Mouse (Mus musculus) CH12.LX (cell line): ENCODE results near the gene Tnfaip2. TPM values are rescaled to one million over a fixed set of nuclear protein-coding genes. Genes with fewer than 3 reads are reported as not detected.

Experiments
- DNase-seq: peaks from one replicate; pipeline ENCODE4 v3.0.0-alpha.2; 2013; ENCODE audit errors: extremely low read depth
- H3K27ac ChIP-seq: 2 replicates; pipeline ENCODE4 v1.5.1; 2012; ENCODE audit warnings: low read depth, mild to moderate bottlenecking, control low read depth, moderate library complexity; ENCODE audit not compliant: insufficient read depth
- H3K27me3 ChIP-seq: replicated peaks from 2 replicates; pipeline ENCODE3; 2012; ENCODE audit warnings: inconsistent platforms
- H3K36me3 ChIP-seq, 2 experiments: replicated peaks in 1 of 2; 2 replicates each; pipeline versions ENCODE3 to v1.6.1; 2012; ENCODE audit warnings: inconsistent platforms in 1 of 2, low read length in 1 of 2, mild to moderate bottlenecking in 1 of 2, mixed read lengths in 1 of 2, moderate library complexity in 1 of 2; ENCODE audit not compliant: control insufficient read depth in 1 of 2, insufficient read depth in 1 of 2
- H3K4me1 ChIP-seq, 2 experiments: 2 replicates each; pipeline ENCODE4 v1.6.1; 2012; ENCODE audit warnings: inconsistent platforms in 1 of 2, moderate library complexity in 1 of 2; ENCODE audit not compliant: insufficient read depth in 2 of 2, control insufficient read depth in 1 of 2
- H3K4me2 ChIP-seq: 2 replicates; pipeline ENCODE4 v1.6.1; 2012; ENCODE audit warnings: low read depth, mild to moderate bottlenecking, control low read depth; ENCODE audit not compliant: poor library complexity, insufficient read depth, severe bottlenecking
- H3K4me3 ChIP-seq, 3 experiments: fragments of 150-350 bp in 1 of 3; sonication (generic) in 1 of 3; replicated peaks in 1 of 3; 2 replicates each; pipeline versions ENCODE3 to v1.5.1; 2011 to 2012; ENCODE audit warnings: low read depth in 2 of 3, low read length in 2 of 3, mild to moderate bottlenecking in 2 of 3, moderate library complexity in 2 of 3, control low read depth in 1 of 3, improper control_type of control experiment in 1 of 3, inconsistent platforms in 1 of 3, mixed read lengths in 1 of 3; ENCODE audit not compliant: poor library complexity in 1 of 3
- H3K79me2 ChIP-seq: replicated peaks from 2 replicates; pipeline ENCODE4 v1.6.1; 2012; ENCODE audit warnings: mild to moderate bottlenecking, moderate library complexity; ENCODE audit not compliant: control insufficient read depth, poor library complexity, insufficient read depth, severe bottlenecking; ENCODE audit errors: extremely low read depth
- H3K9ac ChIP-seq: 2 replicates; pipeline ENCODE4 v1.6.1; 2012; ENCODE audit warnings: low read depth, mild to moderate bottlenecking, control low read depth, moderate library complexity; ENCODE audit not compliant: insufficient read depth
- H3K9me3 ChIP-seq: replicated peaks from 2 replicates; pipeline ENCODE3; 2012; ENCODE audit warnings: low read length, inconsistent platforms, mixed read lengths
- CHD1 ChIP-seq: IDR thresholded peaks from 2 replicates; pipeline ENCODE4 v1.6.1; 2012; ENCODE audit warnings: low read depth, low read length, improper control_type of control experiment, inconsistent platforms
- CHD2 ChIP-seq: IDR thresholded peaks from 2 replicates; pipeline ENCODE4 v1.6.1; 2011; ENCODE audit warnings: low read length, improper control_type of control experiment
- CTCF ChIP-seq, 2 experiments: IDR thresholded peaks in 1 of 2; conservative IDR thresholded peaks in 1 of 2; 2 replicates each; pipeline ENCODE4 v1.5.1; 2011 to 2012; ENCODE audit warnings: low read depth in 2 of 2, low read length in 2 of 2, improper control_type of control experiment in 1 of 2, inconsistent platforms in 1 of 2, mild to moderate bottlenecking in 1 of 2, moderate library complexity in 1 of 2
- ELF1 ChIP-seq: IDR thresholded peaks from 2 replicates; pipeline ENCODE4 v1.6.1; 2014; ENCODE audit warnings: low read depth, mild to moderate bottlenecking, inconsistent platforms, low read length, improper control_type of control experiment
- EP300 ChIP-seq: IDR thresholded peaks from 2 replicates; pipeline ENCODE4 v1.6.1; 2011; ENCODE audit warnings: low read length, improper control_type of control experiment
- ETS1 ChIP-seq: conservative IDR thresholded peaks from 2 replicates; pipeline ENCODE4 v1.6.1; 2012; ENCODE audit warnings: low read depth, mild to moderate bottlenecking, inconsistent platforms, low read length, improper control_type of control experiment, moderate library complexity
- GABPA ChIP-seq: IDR thresholded peaks from 2 replicates; pipeline ENCODE4 v1.6.1; 2012; ENCODE audit warnings: low read depth, low read length, improper control_type of control experiment, inconsistent platforms; ENCODE audit not compliant: insufficient replicate concordance
- HCFC1 ChIP-seq: IDR thresholded peaks from 2 replicates; pipeline ENCODE4 v1.6.1; 2012; ENCODE audit warnings: low read depth, mild to moderate bottlenecking, inconsistent platforms, low read length, improper control_type of control experiment
- IRF4 ChIP-seq: IDR thresholded peaks from 2 replicates; pipeline ENCODE4 v1.6.1; 2014; ENCODE audit warnings: low read depth, mild to moderate bottlenecking, inconsistent platforms, low read length, improper control_type of control experiment
- KAT2A ChIP-seq: IDR thresholded peaks from 2 replicates; pipeline ENCODE4 v1.6.1; 2012; ENCODE audit warnings: low read length, improper control_type of control experiment, inconsistent platforms; ENCODE audit not compliant: insufficient replicate concordance
- MAFK ChIP-seq: IDR thresholded peaks from 2 replicates; pipeline ENCODE4 v1.6.1; 2011; ENCODE audit warnings: low read length, improper control_type of control experiment; ENCODE audit not compliant: insufficient replicate concordance
- MAX ChIP-seq: IDR thresholded peaks from 2 replicates; pipeline ENCODE4 v1.6.1; 2011; ENCODE audit warnings: low read length, improper control_type of control experiment
- MAZ ChIP-seq: IDR thresholded peaks from 2 replicates; pipeline ENCODE4 v1.6.1; 2012; ENCODE audit warnings: low read depth, mild to moderate bottlenecking, inconsistent platforms, low read length, improper control_type of control experiment, moderate library complexity
- NELFE ChIP-seq: IDR thresholded peaks from 2 replicates; pipeline ENCODE4 v1.6.1; 2011; ENCODE audit warnings: low read depth, low read length, improper control_type of control experiment
- PAX5 ChIP-seq: IDR thresholded peaks from 2 replicates; pipeline ENCODE4 v1.6.1; 2012; ENCODE audit warnings: low read length, inconsistent platforms, mixed read lengths
- POLR2A ChIP-seq: IDR thresholded peaks from 2 replicates; pipeline ENCODE4 v1.6.1; 2011; ENCODE audit warnings: low read depth, mild to moderate bottlenecking, improper control_type of control experiment, low read length
- RAD21 ChIP-seq: IDR thresholded peaks from 2 replicates; pipeline ENCODE4 v1.6.1; 2011; ENCODE audit warnings: low read depth, mild to moderate bottlenecking, low read length, improper control_type of control experiment, moderate library complexity
- TCF12 ChIP-seq: IDR thresholded peaks from 2 replicates; pipeline ENCODE4 v1.6.1; 2014; ENCODE audit warnings: low read depth, mild to moderate bottlenecking, inconsistent platforms, low read length, improper control_type of control experiment
- UBTF ChIP-seq: IDR thresholded peaks from 2 replicates; pipeline ENCODE4 v1.6.1; 2012; ENCODE audit warnings: low read depth, mild to moderate bottlenecking, inconsistent platforms, low read length, improper control_type of control experiment, moderate library complexity
- USF1 ChIP-seq: IDR thresholded peaks from 2 replicates; pipeline ENCODE4 v1.6.1; 2014; ENCODE audit warnings: low read depth, mild to moderate bottlenecking, inconsistent platforms, low read length, improper control_type of control experiment
- USF2 ChIP-seq: conservative IDR thresholded peaks from 2 replicates; pipeline ENCODE4 v1.6.1; 2011; ENCODE audit warnings: low read depth, low read length, improper control_type of control experiment
- ZMIZ1 ChIP-seq: IDR thresholded peaks from 2 replicates; pipeline ENCODE4 v1.6.1; 2012; ENCODE audit warnings: low read depth, mild to moderate bottlenecking, inconsistent platforms, low read length, improper control_type of control experiment
- dilution Hi-C: fragments of 300-500 bp; cut with MboI; formaldehyde crosslinking; loops from 2 replicates; pipeline ENCODE4 v1.14.3; 2020; ENCODE audit warnings: low sequenced_read_pairs; ENCODE audit not compliant: extremely low pct_unique_long_range_greater_than_20kb, extremely low pct_ligation_motif_present
- in situ Hi-C: fragments of 300-500 bp; cut with MboI; formaldehyde crosslinking; loops from 3 replicates; pipeline ENCODE4 v1.14.3; 2019; ENCODE audit warnings: low sequenced_read_pairs, low pct_ligation_motif_present, low pct_unique_long_range_greater_than_20kb, mixed read lengths
- polyA plus RNA-seq: library from polyadenylated mRNA; unstranded; fragments of >175 nt; gene quantifications from 2 replicates; pipeline ENCODE4 v1.2.1, GENCODE M21; 2012; ENCODE audit warnings: low read depth; ENCODE audit not compliant: insufficient read length
- total RNA-seq, 2 experiments: library from RNA; depleted of rRNA; stranded (reverse); fragments of 300-350 nt in 1 of 2; fragments of >200 nt in 1 of 2; gene quantifications; 2 replicates each; pipeline ENCODE4 v1.2.3; 2012 to 2014

Tnfaip2 gene
- total and polyA plus RNA-seq, 3 experiments: 0.93 to 2.5 (median 1.4) TPM

DNA sequence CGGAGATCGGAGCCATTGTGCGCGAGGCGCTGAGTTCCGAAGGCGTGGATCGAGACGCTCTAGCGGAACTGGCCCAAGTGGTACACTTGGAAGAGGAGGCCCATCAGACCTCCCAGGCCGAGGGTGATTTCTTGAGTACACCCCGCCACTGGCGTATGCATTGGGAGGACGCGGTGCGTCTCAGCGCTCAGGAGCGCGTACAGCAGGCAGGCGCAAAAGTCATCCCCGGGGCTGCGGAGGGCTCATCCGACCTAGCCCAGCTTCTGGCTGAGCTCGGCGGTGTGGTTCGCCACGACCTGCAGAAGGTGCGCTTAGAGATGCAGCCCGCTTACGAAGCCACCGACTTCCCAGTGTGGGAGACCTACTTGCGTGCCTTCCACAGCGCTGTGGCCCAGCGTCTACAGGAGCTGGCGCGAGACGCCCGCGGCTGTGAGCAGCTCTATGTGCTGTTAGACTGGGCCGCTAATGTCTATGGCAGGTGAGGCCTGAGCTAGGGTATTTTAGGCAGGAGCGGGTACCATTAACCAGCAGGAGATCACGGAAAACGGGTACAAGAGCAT lies 18.6 kb upstream of the Tnfaip2 start:
- H3K4me2 ChIP-seq: no peak overlapping the region
- H3K9me3 ChIP-seq: peaks cover 15% of the 10 kb centered on the region
- dilution Hi-C loops: no loop called here
- no peak overlapping the region for H3K9ac ChIP-seq
- peaks cover 70% of the 10 kb centered on the region for H3K27me3 ChIP-seq
- H3K36me3 ChIP-seq: no peaks in the 10 kb centered on the region
- in situ Hi-C loops: no loop called here
- H3K27ac ChIP-seq: no peak overlapping the region
- no peaks in the 10 kb centered on the region for H3K79me2 ChIP-seq
- TF ChIP-seq HCFC1 (no peak), PAX5 (no peak), ELF1 (no peak), MAFK (no peak), IRF4 (no peak), USF1 (no peak), CHD1 (no peak), UBTF (no peak)
- no peak overlapping the region for H3K4me3 ChIP-seq
- H3K4me1 ChIP-seq: peaks cover 3 to 12% of the 10 kb centered on the region in 2 experiments; a peak in 3 of 4 replicates
- DNase-seq: no peak

DNA sequence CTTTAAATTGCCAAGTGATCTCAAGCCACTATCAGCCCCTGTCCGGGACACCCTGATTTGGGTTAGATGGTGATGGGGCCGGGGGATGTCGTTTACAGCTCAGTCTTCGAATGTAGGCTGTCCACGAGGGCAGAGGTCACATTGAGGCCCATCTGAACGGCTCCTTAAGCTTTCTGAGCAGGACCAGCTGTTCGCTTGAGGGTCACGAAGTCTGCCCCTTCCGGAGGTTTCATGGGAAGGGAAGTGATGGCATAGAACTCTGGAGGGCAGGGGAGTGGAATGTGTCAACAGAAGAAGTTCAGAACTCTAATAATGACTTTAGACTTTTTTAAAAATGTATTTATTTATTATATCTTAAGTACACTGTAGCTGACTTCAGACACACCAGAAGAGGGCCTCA lies 17.7 kb upstream of the Tnfaip2 start:
- Histone ChIP-seq H3K79me2 (no peaks in the 10 kb centered on the region), H3K9me3 (peaks cover 16% of the 10 kb centered on the region), H3K4me1 (peaks cover 3 to 21% of the 10 kb centered on the region in 2 experiments), H3K27me3 (peaks cover 67% of the 10 kb centered on the region), H3K36me3 (no peaks in the 10 kb centered on the region), H3K4me3 (no peak overlapping the region), H3K27ac (no peak overlapping the region), H3K4me2 (no peak overlapping the region), H3K9ac (no peak overlapping the region)
- dilution Hi-C loops (no loop called here), in situ Hi-C loops (no loop called here)
- DNase-seq: no peak
- TF ChIP-seq MAZ (no peak), NELFE (no peak), EP300 (no peak), CTCF (conservative IDR thresholded peaks at IDR 0.05 in 1 of 2, IDR thresholded peaks at IDR 0.05 in 1 of 2; ENCODE audit: low read depth in 2 of 2, low read length in 2 of 2) (no peak), TCF12 (no peak), USF2 (no peak), KAT2A (no peak), HCFC1 (no peak), GABPA (no peak), POLR2A (no peak), RAD21 (no peak), ZMIZ1 (no peak), ETS1 (no peak), MAX (no peak), CHD2 (no peak)
